Mouse (Mus musculus) limb, embryonic 11.5 days (tissue): ENCODE measurements around the gene Rgs7bp. TPM values are rescaled to one million over a fixed set of nuclear protein-coding genes. Genes with fewer than 3 reads are reported as not detected.

ENCODE experiments used
- ATAC-seq: fragments of 200-750 bp; cut with Nextera tagmentation; 2 replicates; pipeline ENCODE4 v1.8.0; 2017; ENCODE audit warnings: low read depth; ENCODE audit not compliant: insufficient number of reproducible peaks, low FRiP score, low TSS enrichment
- DNase-seq: peaks from one replicate; pipeline ENCODE4 v3.0.0-alpha.2; 2015; ENCODE audit warnings: low spot score
- H3K27ac ChIP-seq: fragments of 300-500 bp; sonication (generic); replicated peaks from 2 replicates; pipeline ENCODE4 v1.5.1; 2014; ENCODE audit warnings: low read depth, mild to moderate bottlenecking, low read length
- H3K27me3 ChIP-seq: fragments of 300-500 bp; sonication (generic); 2 replicates; pipeline ENCODE4 v1.6.1; 2014; ENCODE audit warnings: mild to moderate bottlenecking, low read length, mixed read lengths; ENCODE audit not compliant: control insufficient read depth, insufficient read depth
- H3K36me3 ChIP-seq: fragments of 300-500 bp; sonication (generic); 2 replicates; pipeline ENCODE4 v1.6.1; 2014; ENCODE audit warnings: mild to moderate bottlenecking, low read length, moderate library complexity, mixed read lengths; ENCODE audit not compliant: control insufficient read depth, insufficient read depth
- H3K4me1 ChIP-seq: fragments of 300-500 bp; sonication (generic); 2 replicates; pipeline ENCODE4 v1.6.1; 2014; ENCODE audit warnings: low read length, mixed read lengths; ENCODE audit not compliant: control insufficient read depth, insufficient read depth
- H3K4me2 ChIP-seq: fragments of 300-500 bp; sonication (generic); 2 replicates; pipeline ENCODE4 v1.6.1; 2014; ENCODE audit warnings: low read depth, mild to moderate bottlenecking, moderate library complexity; ENCODE audit not compliant: severe bottlenecking
- H3K4me3 ChIP-seq: fragments of 300-500 bp; sonication (generic); 2 replicates; pipeline ENCODE4 v1.5.1; 2014; ENCODE audit warnings: low read depth, low read length
- H3K9ac ChIP-seq: fragments of 300-500 bp; sonication (generic); 2 replicates; pipeline ENCODE4 v1.6.1; 2014; ENCODE audit warnings: mild to moderate bottlenecking, low read length
- H3K9me3 ChIP-seq: fragments of 300-500 bp; sonication (generic); 2 replicates; pipeline ENCODE4 v1.6.1; 2016; ENCODE audit warnings: low read length; ENCODE audit not compliant: control insufficient read depth
- WGBS: fragments of 180-500 bp; shearing (Covaris S2); extraction: QIAGEN DNeasy Blood & Tissue Kit; methylation state at CpG from one replicate; pipeline ENCODE4 v1.1.7; 2014; 5-methylcytosine and 5-hydroxymethylcytosine counted together
- polyA plus RNA-seq: library from polyadenylated mRNA; unstranded; fragments of >200 nt; fragmentation: Nextera tagmentation; extraction: Ambion mirVana; gene quantifications from 2 replicates; pipeline ENCODE4 v1.2.1, GENCODE M21; 2014

The Rgs7bp gene
- polyA plus RNA-seq, 1 experiment from 2014 or later, result 0.35 TPM

DNA sequence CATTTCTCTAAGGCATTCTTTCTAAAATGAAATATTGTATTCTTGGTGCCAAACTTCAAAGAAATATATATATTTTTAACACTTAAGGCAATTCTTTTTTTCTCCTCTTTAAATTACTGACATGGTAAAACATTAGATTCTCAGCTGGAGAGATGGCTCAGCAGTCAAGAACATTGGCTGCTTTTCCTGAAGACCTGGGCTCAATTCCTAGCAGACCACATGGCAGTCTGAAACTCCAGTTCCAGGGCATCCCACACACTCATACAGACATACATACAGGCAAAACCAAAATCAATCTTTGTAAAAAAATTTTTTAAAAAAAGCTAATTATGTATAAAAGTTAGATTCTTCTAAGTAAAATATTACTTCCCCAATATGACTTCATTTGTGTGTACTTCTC, 22.8 kb downstream of the Rgs7bp start:
- Histone ChIP-seq H3K4me2 (no peak overlapping the region), H3K9ac (no peak overlapping the region), H3K4me1 (no peaks in the 10 kb centered on the region), H3K27ac (no peak overlapping the region), H3K27me3 (no peaks in the 10 kb centered on the region), H3K36me3 (no peaks in the 10 kb centered on the region), H3K4me3 (no peak overlapping the region), H3K9me3 (no peaks in the 10 kb centered on the region)
- DNase-seq, result no peak
- no peak for ATAC-seq

DNA sequence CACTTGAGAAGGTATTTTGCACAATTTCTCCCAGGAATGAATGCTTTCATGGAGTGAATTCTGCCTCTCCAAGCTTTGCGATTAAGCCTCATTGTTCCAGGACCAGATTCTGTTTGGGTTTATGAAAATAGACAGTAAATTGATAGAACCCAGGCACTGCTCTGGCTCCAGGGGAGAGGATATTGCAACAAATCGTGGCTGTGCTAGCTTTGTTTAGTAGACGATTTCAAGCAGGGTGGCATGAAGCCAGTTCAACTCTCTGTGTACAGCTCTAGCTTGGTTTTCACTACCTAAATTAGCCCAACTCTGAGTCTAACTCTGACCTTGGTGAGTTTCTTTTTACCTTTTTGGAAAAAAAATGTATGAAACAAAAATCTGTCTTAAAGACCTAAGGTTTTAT, 26.5 kb downstream of the Rgs7bp start:
- Histone ChIP-seq H3K4me1 (no peaks in the 10 kb centered on the region), H3K4me2 (no peak overlapping the region), H3K9me3 (no peaks in the 10 kb centered on the region), H3K27ac (no peak overlapping the region), H3K36me3 (no peaks in the 10 kb centered on the region), H3K4me3 (no peak overlapping the region), H3K9ac (no peak overlapping the region), H3K27me3 (no peaks in the 10 kb centered on the region)
- no peak for ATAC-seq
- WGBS, result 81% methylated on average over 3 of the region's 3 CpGs
- no peak for DNase-seq

DNA sequence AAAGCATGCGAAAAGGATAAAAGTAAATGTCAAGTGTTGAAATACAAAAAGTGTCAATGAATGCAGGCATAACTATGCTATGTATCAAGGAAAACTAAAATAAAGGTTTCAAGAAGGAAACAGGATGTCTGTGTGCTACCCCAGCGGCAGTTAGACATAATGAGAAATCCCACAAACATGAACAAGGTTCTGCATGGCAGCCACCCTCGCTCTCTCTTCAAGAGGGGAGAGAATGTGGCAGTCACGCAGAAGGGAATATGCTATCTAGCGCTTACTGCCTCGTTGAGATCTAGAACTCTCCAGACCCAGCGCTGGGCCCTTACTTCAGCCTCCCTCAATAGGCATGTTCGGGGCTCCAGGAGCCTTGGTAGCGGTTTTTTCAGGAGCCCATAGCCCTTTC, 38.2 kb downstream of the Rgs7bp start:
- Histone ChIP-seq H3K36me3 (no peaks in the 10 kb centered on the region), H3K4me1 (no peaks in the 10 kb centered on the region), H3K27me3 (no peaks in the 10 kb centered on the region), H3K4me2 (no peak overlapping the region), H3K27ac (no peak overlapping the region), H3K9me3 (no peaks in the 10 kb centered on the region), H3K9ac (no peak overlapping the region), H3K4me3 (no peak overlapping the region)
- DNase-seq (no peak), ATAC-seq (no peak)
- 74% methylated on average over 9 of the region's 9 CpGs for WGBS

DNA sequence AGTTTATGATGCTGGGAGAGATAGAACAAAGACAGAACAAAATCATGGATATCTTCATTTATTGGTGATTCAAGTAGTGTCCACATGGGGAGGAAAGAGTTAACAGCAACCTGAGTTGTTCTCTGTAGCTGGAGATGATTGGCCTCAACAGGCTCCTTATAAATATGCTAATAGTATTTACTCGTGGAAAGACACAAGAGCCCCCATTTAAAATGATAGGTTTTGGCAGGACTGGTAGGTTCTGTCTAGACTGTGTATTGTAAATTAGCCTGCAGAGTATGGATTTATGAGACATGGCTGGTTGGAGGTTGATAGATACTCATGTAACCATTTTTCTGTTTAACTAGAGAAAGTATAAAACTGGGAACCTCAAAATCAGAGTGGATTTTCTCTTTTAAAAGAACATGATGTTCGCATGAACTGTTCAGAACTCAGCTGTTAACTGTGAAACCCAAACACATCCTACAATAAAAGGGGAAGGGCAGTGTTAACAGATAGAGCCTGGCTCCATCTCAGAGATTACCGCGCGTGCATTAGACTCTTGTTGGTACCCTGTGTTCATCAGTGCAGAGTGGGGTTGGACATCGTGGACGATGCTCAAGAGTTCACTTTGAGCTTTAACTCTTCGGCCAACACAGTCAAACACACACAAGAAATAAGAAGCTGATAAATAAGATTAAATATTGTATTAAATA, 38.9 kb downstream of the Rgs7bp start:
- H3K27ac ChIP-seq, result no peak overlapping the region
- no peaks in the 10 kb centered on the region for H3K36me3 ChIP-seq
- no peak overlapping the region for H3K4me2 ChIP-seq
- H3K4me1 ChIP-seq, result no peaks in the 10 kb centered on the region
- WGBS, result 76% methylated on average over 8 of the region's 8 CpGs
- no peak overlapping the region for H3K4me3 ChIP-seq
- H3K27me3 ChIP-seq, result no peaks in the 10 kb centered on the region
- no peak overlapping the region for H3K9ac ChIP-seq
- ATAC-seq (no peak), DNase-seq (no peak)
- no peaks in the 10 kb centered on the region for H3K9me3 ChIP-seq

DNA sequence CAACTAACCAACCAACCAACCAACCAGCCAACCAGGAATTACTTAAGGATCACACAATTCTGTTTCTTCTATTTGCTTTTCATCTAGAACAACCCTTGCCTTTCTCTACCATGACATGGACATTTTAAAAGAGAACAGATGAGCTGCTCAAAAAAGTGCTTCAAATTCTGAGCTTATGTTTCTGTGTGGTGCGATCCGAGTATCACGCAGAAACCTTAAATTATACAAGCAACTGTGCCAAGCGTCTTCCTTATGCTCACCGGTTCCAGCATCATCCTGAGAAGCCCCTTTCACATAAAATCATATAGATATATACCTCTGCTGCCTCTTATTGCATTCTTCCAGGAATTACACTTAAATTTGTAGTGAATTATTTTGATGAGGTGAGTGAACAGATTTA, 43.4 kb downstream of the Rgs7bp start:
- H3K4me2 ChIP-seq, result no peak overlapping the region
- H3K4me3 ChIP-seq, result no peak overlapping the region
- DNase-seq (no peak), ATAC-seq (no peak)
- H3K4me1 ChIP-seq, result no peaks in the 10 kb centered on the region
- WGBS, result 97% methylated on average over 5 of the region's 5 CpGs
- H3K27me3 ChIP-seq, result no peaks in the 10 kb centered on the region
- no peak overlapping the region for H3K9ac ChIP-seq
- H3K9me3 ChIP-seq, result no peaks in the 10 kb centered on the region
- no peak overlapping the region for H3K27ac ChIP-seq
- no peaks in the 10 kb centered on the region for H3K36me3 ChIP-seq

DNA sequence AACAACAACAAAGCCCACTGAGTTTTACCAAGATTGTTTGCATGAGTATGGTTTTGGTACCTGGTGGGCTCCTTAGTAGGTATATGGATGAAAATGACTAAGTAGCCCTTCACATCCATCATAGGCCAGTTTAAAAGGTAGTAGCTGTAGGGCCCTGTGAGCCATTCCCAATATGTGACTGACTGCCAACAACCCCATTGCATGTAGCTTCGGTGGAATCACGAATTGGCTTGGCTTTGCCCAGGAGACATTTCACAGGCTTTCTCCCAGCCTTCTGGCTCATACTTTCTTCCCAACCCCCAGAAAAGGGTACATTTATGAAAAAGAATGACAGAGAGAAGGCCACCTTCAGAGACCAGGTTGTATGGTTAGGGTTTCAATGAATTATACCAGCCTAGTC, 45.8 kb downstream of the Rgs7bp start:
- Histone ChIP-seq H3K27me3 (no peaks in the 10 kb centered on the region), H3K4me3 (no peak overlapping the region), H3K9me3 (no peaks in the 10 kb centered on the region), H3K36me3 (no peaks in the 10 kb centered on the region), H3K4me2 (no peak overlapping the region), H3K27ac (no peak overlapping the region), H3K4me1 (no peaks in the 10 kb centered on the region), H3K9ac (no peak overlapping the region)
- 88% methylated on average over 2 of the region's 2 CpGs for WGBS
- DNase-seq (no peak), ATAC-seq (no peak)

DNA sequence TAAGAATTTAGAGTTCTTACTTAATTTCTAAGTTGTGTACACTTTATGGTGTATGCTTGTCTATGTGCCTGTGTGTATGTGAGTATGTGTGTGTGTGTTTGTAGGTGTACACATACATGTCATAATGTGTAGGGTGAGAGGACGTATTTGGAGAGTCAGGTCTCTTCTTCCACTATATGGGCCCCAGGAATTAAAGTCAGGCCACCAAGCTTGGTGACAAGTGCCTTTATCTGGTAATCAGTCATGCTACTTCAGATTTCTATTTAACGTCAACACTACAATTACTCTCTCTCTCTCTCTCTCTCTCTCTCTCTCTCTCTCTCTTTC, 51.9 kb downstream of the Rgs7bp start:
- DNase-seq, result no peak
- WGBS, result 91% methylated on average over 2 of the region's 2 CpGs
- no peak overlapping the region for H3K9ac ChIP-seq
- ATAC-seq, result no peak
- H3K27me3 ChIP-seq, result no peaks in the 10 kb centered on the region
- H3K27ac ChIP-seq, result no peak overlapping the region
- H3K36me3 ChIP-seq, result no peaks in the 10 kb centered on the region
- no peaks in the 10 kb centered on the region for H3K9me3 ChIP-seq
- H3K4me1 ChIP-seq, result no peaks in the 10 kb centered on the region
- H3K4me2 ChIP-seq, result no peak overlapping the region
- no peak overlapping the region for H3K4me3 ChIP-seq

DNA sequence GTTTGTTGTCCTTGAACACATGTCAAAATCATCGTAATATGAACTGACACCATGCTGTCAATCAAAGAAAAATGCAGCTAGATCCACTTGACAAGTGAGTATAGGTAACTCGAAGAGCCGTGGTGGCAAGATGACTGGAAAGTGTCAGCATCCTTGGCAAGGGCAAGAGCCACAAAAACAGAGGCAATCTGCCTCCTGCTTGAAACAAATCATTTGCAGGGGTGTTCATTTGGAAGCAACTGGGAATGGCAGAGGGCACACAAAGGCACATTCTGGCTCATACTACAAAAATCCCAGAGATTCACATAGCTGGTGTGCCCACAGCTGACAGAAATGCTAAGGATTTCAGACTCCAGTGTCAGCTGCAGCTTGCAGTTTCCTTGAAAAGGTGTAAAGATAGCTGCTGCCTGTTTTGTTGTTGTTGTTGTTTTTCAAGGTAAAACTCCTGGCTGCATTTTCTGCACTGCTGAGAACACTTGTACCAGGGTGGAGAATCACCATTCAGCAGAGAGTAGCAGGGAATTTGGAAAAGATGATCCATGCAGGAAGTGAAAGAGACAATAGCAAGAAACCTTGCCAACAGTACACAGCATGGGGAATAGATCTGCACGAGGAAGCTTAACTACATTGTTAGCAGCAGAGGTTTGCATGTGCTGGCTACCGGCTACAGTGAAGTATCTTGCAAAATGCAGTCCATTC, 52.4 kb downstream of the Rgs7bp start:
- Histone ChIP-seq H3K4me3 (no peak overlapping the region), H3K36me3 (no peaks in the 10 kb centered on the region), H3K27ac (no peak overlapping the region), H3K27me3 (no peaks in the 10 kb centered on the region), H3K4me1 (no peaks in the 10 kb centered on the region), H3K4me2 (no peak overlapping the region), H3K9me3 (no peaks in the 10 kb centered on the region), H3K9ac (no peak overlapping the region)
- DNase-seq (no peak), ATAC-seq (no peak)
- 86% methylated on average over 5 of the region's 5 CpGs for WGBS

DNA sequence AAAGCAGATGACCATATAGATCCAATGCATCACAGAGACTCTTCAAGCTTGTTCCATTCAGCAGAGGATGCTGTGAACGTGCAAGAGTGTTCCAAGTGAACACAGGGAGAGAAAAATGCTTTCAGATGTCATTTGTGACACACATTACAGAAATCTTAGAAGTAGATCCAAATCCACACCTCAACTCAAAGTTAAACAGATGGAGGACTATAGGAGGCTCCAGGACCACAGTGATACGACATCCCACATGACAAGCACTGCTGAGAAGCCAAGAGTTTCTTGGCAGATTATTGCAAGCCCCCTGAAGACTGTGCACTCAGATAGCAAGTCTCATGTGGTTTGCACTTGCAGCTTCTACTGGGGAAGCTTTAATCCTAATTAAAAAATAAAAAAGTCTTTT, 53.0 kb downstream of the Rgs7bp start:
- Histone ChIP-seq H3K9ac (no peak overlapping the region), H3K36me3 (no peaks in the 10 kb centered on the region), H3K27me3 (no peaks in the 10 kb centered on the region), H3K4me2 (no peak overlapping the region), H3K9me3 (no peaks in the 10 kb centered on the region), H3K4me1 (no peaks in the 10 kb centered on the region), H3K27ac (no peak overlapping the region), H3K4me3 (no peak overlapping the region)
- ATAC-seq (no peak), DNase-seq (no peak)
- 85% methylated on average over 2 of the region's 2 CpGs for WGBS
